Mouse (Mus musculus) embryonic facial prominence, embryonic 13.5 days (tissue): Measurements from ENCODE around the gene Artn. TPM values are rescaled to one million over a fixed set of nuclear protein-coding genes. Genes with fewer than 3 reads are reported as not detected.

Experiments
- ATAC-seq: fragments of 200-750 bp; cut with Nextera tagmentation; 2 replicates; pipeline ENCODE4 v1.8.0; 2017; ENCODE audit warnings: low read depth; ENCODE audit not compliant: insufficient number of reproducible peaks, insufficient read depth, low FRiP score, low TSS enrichment
- H3K27ac ChIP-seq: fragments of 300-500 bp; sonication (generic); 2 replicates; pipeline ENCODE4 v1.5.1; 2015; ENCODE audit warnings: moderate library complexity, mild to moderate bottlenecking, inconsistent platforms
- H3K27me3 ChIP-seq: fragments of 300-500 bp; sonication (generic); 2 replicates; pipeline ENCODE4 v1.6.1; 2015; ENCODE audit warnings: mild to moderate bottlenecking, inconsistent platforms
- H3K36me3 ChIP-seq: fragments of 300-500 bp; sonication (generic); 2 replicates; pipeline ENCODE4 v1.6.1; 2015; ENCODE audit warnings: mild to moderate bottlenecking, inconsistent platforms
- H3K4me1 ChIP-seq: fragments of 300-500 bp; sonication (generic); 2 replicates; pipeline ENCODE4 v1.6.1; 2015; ENCODE audit warnings: inconsistent platforms
- H3K4me2 ChIP-seq: fragments of 300-500 bp; sonication (generic); 2 replicates; pipeline ENCODE4 v1.6.1; 2015; ENCODE audit warnings: moderate library complexity, mild to moderate bottlenecking, inconsistent platforms
- H3K4me3 ChIP-seq: fragments of 300-500 bp; sonication (generic); 2 replicates; pipeline ENCODE4 v1.5.1; 2015; ENCODE audit warnings: mild to moderate bottlenecking, inconsistent platforms
- H3K9ac ChIP-seq: fragments of 300-500 bp; sonication (generic); 2 replicates; pipeline ENCODE4 v1.6.1; 2015; ENCODE audit warnings: mild to moderate bottlenecking, inconsistent platforms
- H3K9me3 ChIP-seq: fragments of 300-500 bp; sonication (generic); 2 replicates; pipeline ENCODE4 v1.6.1; 2016; ENCODE audit warnings: inconsistent platforms
- WGBS: fragments of 180-500 bp; shearing (Covaris S2); methylation state at CpG from one replicate; pipeline ENCODE4 v1.1.7; 2015; ENCODE audit warnings: mixed read lengths; 5-methylcytosine and 5-hydroxymethylcytosine counted together
- polyA plus RNA-seq: library from polyadenylated mRNA; unstranded; fragments of >200 nt; fragmentation: Nextera tagmentation; extraction: Ambion mirVana; gene quantifications from 2 replicates; pipeline ENCODE4 v1.2.1, GENCODE M21; 2015

The Artn gene
- polyA plus RNA-seq, result 3.1 and 3.6 TPM in 2 replicates

DNA sequence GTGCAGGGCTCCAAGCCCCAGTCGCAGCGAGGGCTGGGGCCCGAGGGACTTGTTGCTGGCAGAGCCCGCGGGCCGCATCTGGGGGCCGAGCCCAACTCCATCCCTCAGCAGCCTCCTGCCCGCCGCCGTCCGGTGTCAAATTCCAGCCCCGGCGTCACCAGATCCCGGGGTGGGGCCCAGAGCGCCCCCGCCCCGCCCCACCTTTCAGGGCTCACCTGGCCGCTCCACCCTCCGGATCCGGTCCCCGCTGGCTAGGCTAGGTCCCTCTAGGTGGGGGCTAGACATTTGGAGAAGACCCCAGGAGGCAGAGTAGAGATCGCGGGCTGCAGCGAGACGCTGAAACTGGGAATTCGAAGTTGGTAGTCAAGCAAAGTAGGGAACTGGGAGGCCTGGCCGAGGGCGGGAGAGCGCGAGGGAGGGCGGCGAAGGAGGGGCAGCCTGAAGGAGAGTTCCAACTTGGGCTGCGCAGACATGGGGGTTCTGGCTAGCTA, at the start of gene Artn:
Gene Artn, minus strand, starts transcription at position 373 of the 491 bp plus-strand sequence.
- Histone ChIP-seq H3K9me3 (no peaks in the 10 kb centered on the region), H3K27me3 (peaks cover 58% of the 10 kb centered on the region), H3K4me2 (peak within 1 kb of the TSS; percentile 81), H3K36me3 (peaks cover 9% of the 10 kb centered on the region), H3K4me3 (peak within 1 kb of the TSS; percentile 44), H3K9ac (peak within 1 kb of the TSS; percentile 64), H3K27ac (no peak within 1 kb of the TSS), H3K4me1 (peaks cover 33% of the 10 kb centered on the region)
- WGBS, result under 1% methylated on average over 29 of the region's 33 CpGs
- peak; percentile 49 for ATAC-seq

- Histone ChIP-seq H3K9ac (no peak overlapping the region), H3K27me3 (no peaks in the 10 kb centered on the region), H3K36me3 (no peaks in the 10 kb centered on the region), H3K4me1 (peaks cover 9% of the 10 kb centered on the region), H3K4me3 (no peak overlapping the region), H3K4me2 (no peak overlapping the region), H3K9me3 (no peaks in the 10 kb centered on the region), H3K27ac (no peak overlapping the region)
- ATAC-seq, result no peak
- 90% methylated on average over 4 of the region's 4 CpGs for WGBS
Measured at GRCm38 (mm10) chr4:117979181-117979580, 49.6 kb upstream of the Artn start.

DNA sequence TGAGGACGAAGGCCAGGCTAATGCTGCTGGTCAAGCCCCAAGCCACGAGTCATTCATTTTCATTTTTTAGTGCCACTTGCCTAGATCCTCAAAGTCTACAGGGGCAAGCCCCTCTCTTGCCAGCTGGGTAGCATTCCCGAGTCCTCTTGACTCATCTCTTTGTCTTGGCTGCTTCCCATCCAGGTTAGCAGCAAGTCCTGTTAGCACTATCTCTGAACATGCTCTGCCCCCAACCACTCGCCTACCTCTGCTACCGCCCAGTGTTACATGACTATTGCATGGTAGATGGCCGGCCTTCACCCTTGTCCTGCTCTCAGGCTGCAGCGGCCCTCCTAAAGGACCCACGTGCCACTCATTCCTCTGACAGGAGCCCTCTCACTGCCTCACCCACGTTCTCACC, 48.7 kb upstream of the Artn start:
- Histone ChIP-seq H3K4me2 (no peak overlapping the region), H3K9ac (no peak overlapping the region), H3K9me3 (no peaks in the 10 kb centered on the region), H3K27ac (no peak overlapping the region), H3K36me3 (no peaks in the 10 kb centered on the region), H3K4me1 (peaks cover 16% of the 10 kb centered on the region), H3K4me3 (no peak overlapping the region), H3K27me3 (no peaks in the 10 kb centered on the region)
- WGBS, result 91% methylated on average over 9 of the region's 9 CpGs
- ATAC-seq, result no peak

DNA sequence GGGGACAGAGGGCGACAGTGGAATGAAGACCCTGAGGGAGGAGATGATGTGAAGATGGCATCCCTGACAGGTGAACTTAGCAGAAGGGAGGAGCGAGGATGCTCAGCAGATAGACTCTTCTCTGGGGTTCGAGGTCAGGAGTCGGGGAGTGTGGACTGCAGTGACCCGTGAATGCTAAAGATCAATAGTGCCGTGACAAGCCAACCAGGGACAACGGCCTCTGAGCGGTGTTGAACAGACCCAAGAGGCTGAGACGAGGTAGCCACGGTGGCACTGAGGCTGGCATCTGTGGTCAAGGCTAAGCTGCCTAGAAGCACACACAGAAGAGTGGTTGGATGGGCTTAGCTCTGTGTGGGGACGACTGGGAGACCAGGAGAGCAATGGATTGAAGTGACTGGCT, 48.3 kb upstream of the Artn start:
- Histone ChIP-seq H3K4me3 (no peak overlapping the region), H3K9me3 (no peaks in the 10 kb centered on the region), H3K4me2 (no peak overlapping the region), H3K9ac (no peak overlapping the region), H3K36me3 (no peaks in the 10 kb centered on the region), H3K27ac (no peak overlapping the region), H3K27me3 (no peaks in the 10 kb centered on the region), H3K4me1 (peaks cover 20% of the 10 kb centered on the region)
- WGBS, result 81% methylated on average over 11 of the region's 11 CpGs
- ATAC-seq, result no peak

- H3K4me3 ChIP-seq, result no peak overlapping the region
- H3K27ac ChIP-seq, result no peak overlapping the region
- no peaks in the 10 kb centered on the region for H3K9me3 ChIP-seq
- 54% methylated on average over 9 of the region's 9 CpGs for WGBS
- no peak overlapping the region for H3K4me2 ChIP-seq
- no peak overlapping the region for H3K9ac ChIP-seq
- no peaks in the 10 kb centered on the region for H3K36me3 ChIP-seq
- H3K27me3 ChIP-seq, result no peaks in the 10 kb centered on the region
- H3K4me1 ChIP-seq, result peaks cover 24% of the 10 kb centered on the region
- ATAC-seq, result no peak
Measured at GRCm38 (mm10) chr4:117977371-117977770, 47.8 kb upstream of the Artn start.

GRCm38 (mm10) chr4:117975820-117976219, 46.3 kb upstream of the Artn start:
- 74% methylated on average over 1 of the region's 1 CpGs for WGBS
- ATAC-seq, result no peak
- Histone ChIP-seq H3K9ac (no peak overlapping the region), H3K4me3 (no peak overlapping the region), H3K27ac (no peak overlapping the region), H3K9me3 (no peaks in the 10 kb centered on the region), H3K27me3 (no peaks in the 10 kb centered on the region), H3K36me3 (no peaks in the 10 kb centered on the region), H3K4me2 (no peak overlapping the region), H3K4me1 (peaks cover 24% of the 10 kb centered on the region)

DNA sequence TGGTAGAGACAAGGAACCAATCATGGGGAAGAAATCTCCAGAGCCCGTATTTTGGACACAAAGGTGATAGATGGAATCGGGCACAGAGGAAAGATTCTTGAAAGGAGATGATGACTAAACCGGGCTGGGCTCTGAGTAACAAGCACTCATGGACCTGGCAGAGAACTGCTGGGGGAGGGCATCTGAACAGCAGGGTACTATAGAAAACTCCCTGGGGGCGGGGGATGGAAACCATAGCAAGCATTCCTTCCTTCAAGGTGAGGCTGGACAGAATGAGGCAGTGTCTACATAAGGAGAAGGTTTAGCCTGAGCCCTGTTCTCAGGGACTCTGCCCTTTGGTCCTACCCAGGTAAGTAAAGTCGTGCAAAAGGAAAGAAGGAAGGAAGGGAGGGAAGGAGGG, 45.2 kb upstream of the Artn start:
- Histone ChIP-seq H3K4me1 (peaks cover 25% of the 10 kb centered on the region), H3K9me3 (no peaks in the 10 kb centered on the region), H3K36me3 (no peaks in the 10 kb centered on the region), H3K4me2 (no peak overlapping the region), H3K4me3 (no peak overlapping the region), H3K9ac (no peak overlapping the region), H3K27me3 (no peaks in the 10 kb centered on the region), H3K27ac (no peak overlapping the region)
- 70% methylated on average over 5 of the region's 5 CpGs for WGBS
- no peak for ATAC-seq

DNA sequence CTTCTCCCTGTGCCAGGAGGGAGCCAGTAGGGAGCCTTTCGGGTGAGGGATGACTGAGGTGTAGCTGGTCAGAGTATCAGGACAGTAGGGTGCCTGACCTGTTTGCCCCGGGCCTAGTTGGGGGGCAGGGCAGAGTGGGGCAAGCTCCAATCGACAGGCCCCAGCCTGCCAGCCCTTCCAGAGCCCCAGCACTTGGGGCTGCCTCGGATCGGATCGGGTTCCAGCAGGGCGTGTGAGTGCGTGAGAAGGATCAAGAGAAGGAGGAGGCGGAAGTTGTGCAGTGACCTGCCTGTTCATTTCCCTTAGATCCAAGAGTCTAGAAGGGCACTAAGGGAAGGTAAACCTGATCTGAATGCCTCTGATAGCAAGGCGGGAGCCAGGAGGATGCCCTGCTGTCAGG, 43.4 kb upstream of the Artn start:
- H3K4me3 ChIP-seq, result no peak overlapping the region
- no peaks in the 10 kb centered on the region for H3K9me3 ChIP-seq
- H3K4me1 ChIP-seq, result peaks cover 27% of the 10 kb centered on the region
- no peak overlapping the region for H3K4me2 ChIP-seq
- H3K27ac ChIP-seq, result no peak overlapping the region
- H3K9ac ChIP-seq, result no peak overlapping the region
- no peak for ATAC-seq
- WGBS, result 33% methylated on average over 10 of the region's 10 CpGs
- H3K27me3 ChIP-seq, result no peaks in the 10 kb centered on the region
- H3K36me3 ChIP-seq, result no peaks in the 10 kb centered on the region

DNA sequence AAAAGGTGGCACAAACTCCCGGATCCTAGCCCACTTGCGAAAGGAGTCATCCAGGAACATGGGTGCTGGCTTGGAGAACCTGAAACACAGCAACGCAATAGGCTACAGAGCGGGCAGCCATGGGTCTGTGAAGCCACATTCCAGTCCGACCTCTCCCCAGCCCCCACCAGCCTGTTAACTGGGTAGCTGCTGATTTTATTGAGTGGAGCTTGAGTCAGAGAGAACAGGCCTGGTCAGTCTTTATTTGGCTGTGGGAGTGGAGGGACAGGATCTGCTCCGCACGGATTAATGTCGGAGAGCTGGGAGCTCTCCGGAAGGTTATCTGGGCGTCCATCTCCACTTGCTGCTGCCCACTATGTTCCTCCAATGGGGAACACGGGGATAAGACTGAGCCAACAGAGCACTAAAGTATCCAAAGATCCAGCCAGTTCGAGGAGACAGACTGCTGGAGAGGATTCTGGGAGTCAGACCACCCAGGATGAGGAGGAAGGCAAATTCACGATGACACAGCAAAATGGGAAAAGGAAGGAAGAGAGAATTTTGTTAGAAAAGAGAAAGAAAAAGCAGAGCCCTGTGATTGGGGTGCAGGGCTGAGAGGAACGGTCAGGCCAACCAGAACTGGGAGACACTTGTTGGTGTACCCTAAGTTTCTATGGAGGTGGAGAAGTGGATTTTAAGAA, 34.9 kb upstream of the Artn start:
- no peak overlapping the region for H3K9ac ChIP-seq
- H3K27ac ChIP-seq, result no peak overlapping the region
- H3K4me1 ChIP-seq, result peaks cover 8% of the 10 kb centered on the region
- WGBS, result 78% methylated on average over 14 of the region's 14 CpGs
- H3K4me3 ChIP-seq, result no peak overlapping the region
- H3K27me3 ChIP-seq, result no peaks in the 10 kb centered on the region
- no peak for ATAC-seq
- H3K36me3 ChIP-seq, result peaks cover 24% of the 10 kb centered on the region
- no peaks in the 10 kb centered on the region for H3K9me3 ChIP-seq
- H3K4me2 ChIP-seq, result no peak overlapping the region

GRCm38 (mm10) chr4:117957492-117957891, 27.9 kb upstream of the Artn start:
- no peak overlapping the region for H3K9ac ChIP-seq
- H3K4me2 ChIP-seq, result no peak overlapping the region
- peaks cover 69% of the 10 kb centered on the region for H3K36me3 ChIP-seq
- H3K27ac ChIP-seq, result no peak overlapping the region
- 68% methylated on average over 4 of the region's 4 CpGs for WGBS
- no peaks in the 10 kb centered on the region for H3K4me1 ChIP-seq
- no peak overlapping the region for H3K4me3 ChIP-seq
- H3K27me3 ChIP-seq, result no peaks in the 10 kb centered on the region
- 0 out of 2 replicates have a peak, but pooled peaks cover 1% of the 10 kb centered on the region for H3K9me3 ChIP-seq
- no peak for ATAC-seq

DNA sequence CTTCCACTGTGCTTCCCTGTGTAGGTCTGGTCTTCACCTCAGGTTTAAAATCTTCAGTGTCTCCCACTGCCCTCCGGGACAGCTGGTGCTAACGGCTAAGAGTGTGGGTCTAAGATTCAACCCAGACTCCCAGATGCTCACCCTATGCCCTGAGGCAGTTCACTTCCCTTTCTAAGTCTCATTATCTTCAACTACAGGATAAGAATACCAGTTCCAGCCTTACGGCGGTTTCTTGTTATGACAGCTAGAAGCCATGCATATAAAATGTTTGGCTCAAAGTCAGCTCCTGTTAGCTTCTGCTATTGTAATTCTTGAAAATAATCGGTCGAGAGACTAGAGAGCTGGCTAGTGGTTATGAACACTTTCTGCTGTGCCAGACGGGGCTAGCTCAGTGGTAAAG, 17.9 kb upstream of the Artn start:
- Histone ChIP-seq H3K9me3 (0 out of 2 replicates have a peak, but pooled peaks cover 2% of the 10 kb centered on the region), H3K4me2 (no peak overlapping the region), H3K9ac (no peak overlapping the region), H3K27ac (no peak overlapping the region), H3K4me1 (peaks cover 13% of the 10 kb centered on the region), H3K27me3 (no peaks in the 10 kb centered on the region), H3K4me3 (no peak overlapping the region), H3K36me3 (peaks cover 29% of the 10 kb centered on the region)
- WGBS, result 60% methylated on average over 7 of the region's 7 CpGs
- ATAC-seq, result no peak

- ATAC-seq, result no peak
- 82% methylated on average over 11 of the region's 11 CpGs for WGBS
- no peak overlapping the region for H3K9ac ChIP-seq
- H3K27ac ChIP-seq, result no peak overlapping the region
- H3K9me3 ChIP-seq, result no peaks in the 10 kb centered on the region
- H3K27me3 ChIP-seq, result no peaks in the 10 kb centered on the region
- peaks cover 21% of the 10 kb centered on the region; the same call in 1 of the 2 replicates for H3K36me3 ChIP-seq
- peaks cover 13% of the 10 kb centered on the region for H3K4me1 ChIP-seq
- no peak overlapping the region for H3K4me2 ChIP-seq
- no peak overlapping the region for H3K4me3 ChIP-seq
Measured at GRCm38 (mm10) chr4:117946639-117947305, 17.2 kb upstream of the Artn start.
